Mouse (Mus musculus) forebrain, embryonic 15.5 days (tissue): ENCODE results near the gene Erbb4. TPM values are rescaled to one million over a fixed set of nuclear protein-coding genes. Genes with fewer than 3 reads are reported as not detected.
A peak's percentile ranks its signal among the peaks of the same experiment; 100 is the strongest.

Experiments
- ATAC-seq: fragments of 200-750 bp; cut with Nextera tagmentation; replicated peaks from 2 replicates; pipeline ENCODE4 v1.8.0; 2017; ENCODE audit warnings: mild to moderate bottlenecking, moderate TSS enrichment, moderate library complexity
- H3K27ac ChIP-seq: fragments of 300-500 bp; sonication (generic); replicated peaks from 2 replicates; pipeline ENCODE4 v1.5.1; 2015; ENCODE audit warnings: mild to moderate bottlenecking, inconsistent platforms
- H3K27me3 ChIP-seq: fragments of 300-500 bp; sonication (generic); 2 replicates; pipeline ENCODE4 v1.6.1; 2015; ENCODE audit warnings: inconsistent platforms
- H3K36me3 ChIP-seq: fragments of 300-500 bp; sonication (generic); 2 replicates; pipeline ENCODE4 v1.6.1; 2015; ENCODE audit warnings: mild to moderate bottlenecking, inconsistent platforms
- H3K4me1 ChIP-seq: fragments of 300-500 bp; sonication (generic); 2 replicates; pipeline ENCODE4 v1.6.1; 2015; ENCODE audit warnings: inconsistent platforms
- H3K4me2 ChIP-seq: fragments of 300-500 bp; sonication (generic); replicated peaks from 2 replicates; pipeline ENCODE4 v1.6.1; 2015; ENCODE audit warnings: mild to moderate bottlenecking, inconsistent platforms
- H3K4me3 ChIP-seq: fragments of 300-500 bp; sonication (generic); 2 replicates; pipeline ENCODE4 v1.5.1; 2015; ENCODE audit warnings: mild to moderate bottlenecking, inconsistent platforms
- H3K9ac ChIP-seq: fragments of 300-500 bp; sonication (generic); replicated peaks from 2 replicates; pipeline ENCODE4 v1.6.1; 2015; ENCODE audit warnings: mild to moderate bottlenecking, inconsistent platforms
- H3K9me3 ChIP-seq: fragments of 300-500 bp; sonication (generic); 2 replicates; pipeline ENCODE4 v1.6.1; 2016; ENCODE audit warnings: inconsistent platforms
- WGBS: fragments of 180-500 bp; shearing (Covaris S2); methylation state at CpG from one replicate; pipeline ENCODE4 v1.1.7; 2015; ENCODE audit warnings: mixed read lengths; 5-methylcytosine and 5-hydroxymethylcytosine counted together
- polyA plus RNA-seq: library from polyadenylated mRNA; unstranded; fragments of >200 nt; fragmentation: Nextera tagmentation; extraction: Ambion mirVana; gene quantifications from 2 replicates; pipeline ENCODE4 v1.2.1, GENCODE M21; 2015

The Erbb4 gene
- polyA plus RNA-seq, 1 experiment from 2014 or later = 17.4 TPM

DNA sequence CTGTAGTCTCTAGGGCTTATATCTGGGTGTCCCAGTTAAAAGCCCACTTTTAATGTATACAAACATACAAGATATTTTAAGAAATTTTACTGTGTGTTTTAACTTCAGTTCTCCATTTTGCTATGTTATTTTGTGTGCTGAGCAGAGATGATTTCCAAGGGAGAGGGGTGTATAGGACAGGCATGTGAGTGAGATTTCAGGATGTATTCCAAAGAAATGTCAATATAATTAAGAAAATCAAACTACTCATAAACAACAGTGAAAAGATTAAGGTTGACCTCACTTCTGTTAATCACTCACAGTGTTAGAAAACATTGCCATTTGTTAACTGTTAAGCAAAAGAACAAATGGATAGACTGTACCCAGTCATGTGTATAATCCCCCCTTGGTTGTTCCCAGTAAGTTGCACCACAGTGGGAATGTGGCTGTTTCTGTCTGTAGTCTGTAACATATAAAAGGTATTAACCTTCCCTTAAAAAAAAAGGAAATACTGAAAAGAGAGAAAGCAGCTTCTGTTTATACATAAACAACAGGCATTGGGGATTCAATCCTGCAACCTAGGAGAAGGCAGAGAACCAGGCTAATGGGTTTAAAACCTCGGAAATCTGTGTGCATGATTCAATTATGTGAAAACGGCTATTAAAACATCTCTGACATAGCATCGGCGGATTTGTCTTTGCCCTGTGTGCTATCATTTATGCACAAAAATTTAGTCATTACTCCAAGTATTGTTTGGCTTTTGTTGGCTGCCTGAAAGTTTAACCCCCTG lies 84.5 kb downstream of the Erbb4 start:
- no peaks in the 10 kb centered on the region for H3K36me3 ChIP-seq
- no peak overlapping the region for H3K4me3 ChIP-seq
- peak; percentile 71 for ATAC-seq
- H3K4me1 ChIP-seq = 0 out of 2 replicates have a peak, but pooled peaks cover 2% of the 10 kb centered on the region
- H3K4me2 ChIP-seq = no peak overlapping the region
- H3K9ac ChIP-seq = no peak overlapping the region
- H3K9me3 ChIP-seq = no peaks in the 10 kb centered on the region
- H3K27ac ChIP-seq = no peak overlapping the region
- 4% methylated on average over 4 of the region's 4 CpGs for WGBS
- peaks cover 29% of the 10 kb centered on the region for H3K27me3 ChIP-seq

DNA sequence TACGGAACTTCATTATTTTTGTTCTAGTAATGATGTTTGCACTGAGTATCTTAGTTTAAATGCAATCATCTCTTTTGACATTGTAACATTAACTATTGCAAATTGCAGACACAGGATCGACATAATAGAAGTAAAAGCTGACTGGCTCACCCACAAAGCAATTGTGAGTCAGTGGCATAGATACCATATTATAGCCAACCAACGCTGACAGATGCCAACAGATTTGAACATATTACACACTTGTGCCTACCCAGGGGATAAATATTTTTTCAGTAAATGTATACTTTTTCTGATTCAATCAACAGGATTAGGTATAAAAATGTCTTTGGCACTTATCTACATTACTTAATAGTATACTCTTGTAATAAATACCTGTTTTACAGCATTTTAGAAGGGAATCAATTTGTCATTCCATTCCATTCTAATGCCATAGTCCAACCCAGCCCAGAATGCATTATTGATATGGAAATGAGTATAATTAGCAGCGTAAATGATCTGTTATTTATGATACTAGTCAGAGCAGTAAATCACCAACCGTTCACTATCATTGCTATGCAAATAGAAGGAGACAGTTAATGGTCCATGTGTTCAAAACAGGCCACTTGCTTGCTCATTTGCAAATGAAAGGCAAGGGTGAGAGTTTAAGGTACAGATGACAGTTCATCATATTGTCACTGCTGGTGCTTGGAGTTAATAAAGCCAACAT lies 97.9 kb downstream of the Erbb4 start:
- no peak overlapping the region for H3K4me3 ChIP-seq
- H3K27me3 ChIP-seq = no peaks in the 10 kb centered on the region
- no peak overlapping the region for H3K9ac ChIP-seq
- 34% methylated on average over 5 of the region's 5 CpGs for WGBS
- peak; percentile 69 for ATAC-seq
- no peak overlapping the region for H3K4me2 ChIP-seq
- H3K27ac ChIP-seq = no peak overlapping the region
- 0 out of 2 replicates have a peak, but pooled peaks cover 4% of the 10 kb centered on the region for H3K4me1 ChIP-seq
- no peaks in the 10 kb centered on the region for H3K36me3 ChIP-seq
- no peaks in the 10 kb centered on the region for H3K9me3 ChIP-seq

- no peaks in the 10 kb centered on the region for H3K27me3 ChIP-seq
- no peaks in the 10 kb centered on the region for H3K36me3 ChIP-seq
- H3K9ac ChIP-seq = no peak overlapping the region
- no peak overlapping the region for H3K27ac ChIP-seq
- no peak overlapping the region for H3K4me2 ChIP-seq
- ATAC-seq = no peak
- H3K4me3 ChIP-seq = no peak overlapping the region
- H3K9me3 ChIP-seq = no peaks in the 10 kb centered on the region
- no peaks in the 10 kb centered on the region for H3K4me1 ChIP-seq
- 66% methylated on average over 3 of the region's 3 CpGs for WGBS
Observed at GRCm38 (mm10) chr1:69001371-69001770, 106.5 kb downstream of the Erbb4 start.

- no peaks in the 10 kb centered on the region for H3K27me3 ChIP-seq
- no peak overlapping the region for H3K4me2 ChIP-seq
- no peak overlapping the region for H3K4me3 ChIP-seq
- no peaks in the 10 kb centered on the region for H3K36me3 ChIP-seq
- ATAC-seq = no peak
- H3K27ac ChIP-seq = no peak overlapping the region
- H3K9ac ChIP-seq = no peak overlapping the region
- H3K9me3 ChIP-seq = no peaks in the 10 kb centered on the region
- H3K4me1 ChIP-seq = no peaks in the 10 kb centered on the region
- WGBS = 90% methylated on average over 2 of the region's 2 CpGs
Observed at GRCm38 (mm10) chr1:68979251-68979650, 128.6 kb downstream of the Erbb4 start.

DNA sequence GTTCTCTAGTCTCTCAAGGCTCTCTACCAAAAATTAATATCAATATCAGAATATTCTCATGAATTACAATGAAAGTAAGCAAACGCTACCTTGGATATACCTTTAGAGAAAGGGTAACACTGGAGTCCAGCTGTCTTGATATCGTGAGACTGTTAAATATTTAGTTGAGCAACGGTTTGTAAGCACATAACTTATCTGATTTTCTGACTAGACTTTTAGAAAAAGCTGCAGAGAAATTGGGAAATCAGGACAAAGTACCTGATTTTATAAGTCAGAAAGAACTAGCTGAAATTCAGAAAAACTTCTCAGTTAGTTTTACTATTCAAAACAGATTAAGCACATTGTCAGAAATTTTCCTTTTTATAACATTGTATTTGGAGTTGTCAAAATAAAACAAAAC lies 129.3 kb downstream of the Erbb4 start:
- Histone ChIP-seq H3K4me2 (no peak overlapping the region), H3K27me3 (no peaks in the 10 kb centered on the region), H3K9me3 (no peaks in the 10 kb centered on the region), H3K4me1 (no peaks in the 10 kb centered on the region), H3K9ac (no peak overlapping the region), H3K27ac (no peak overlapping the region), H3K4me3 (no peak overlapping the region), H3K36me3 (no peaks in the 10 kb centered on the region)
- no peak for ATAC-seq
- WGBS = 89% methylated on average over 3 of the region's 3 CpGs

DNA sequence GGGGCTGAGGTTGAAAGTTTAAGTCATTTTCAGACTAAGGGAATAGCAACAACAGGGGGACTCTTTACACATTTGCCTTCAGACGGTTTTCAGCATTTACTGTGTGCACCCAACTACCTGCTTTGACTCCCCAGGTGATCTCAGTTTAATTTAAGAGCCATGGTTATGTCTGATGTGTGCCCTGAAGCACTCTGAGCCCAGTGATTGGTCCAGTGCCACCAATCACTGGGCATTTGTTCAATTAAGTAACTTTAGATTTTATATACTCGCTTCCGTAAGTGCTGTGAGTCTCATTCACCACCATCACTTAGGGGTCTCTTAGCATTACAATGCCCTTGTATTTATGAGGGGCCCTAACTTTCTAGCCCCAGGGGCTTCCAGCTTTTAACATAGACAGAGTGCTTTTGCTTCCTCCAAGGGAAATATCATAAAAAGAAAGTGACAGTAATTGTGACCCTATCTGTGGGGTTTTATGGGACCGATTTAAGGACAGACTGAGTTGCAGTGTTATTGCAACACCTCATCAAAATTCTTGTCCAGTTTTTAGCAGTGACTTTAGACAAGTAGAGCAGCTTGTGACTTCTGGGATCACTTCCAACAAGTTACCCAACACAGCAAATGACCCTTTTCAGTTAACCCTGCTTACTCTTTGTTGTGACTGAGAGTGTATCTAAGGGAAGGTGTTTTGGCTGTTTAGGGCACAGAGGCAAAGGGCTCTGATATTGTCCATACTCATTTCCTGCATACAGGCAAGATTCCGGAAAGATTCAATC lies 134.3 kb downstream of the Erbb4 start:
- Histone ChIP-seq H3K9me3 (no peaks in the 10 kb centered on the region), H3K36me3 (no peaks in the 10 kb centered on the region), H3K4me3 (no peak overlapping the region), H3K27me3 (no peaks in the 10 kb centered on the region), H3K9ac (no peak overlapping the region), H3K4me1 (no peaks in the 10 kb centered on the region), H3K4me2 (no peak overlapping the region), H3K27ac (no peak overlapping the region)
- no peak for ATAC-seq
- 64% methylated on average over 5 of the region's 5 CpGs for WGBS

DNA sequence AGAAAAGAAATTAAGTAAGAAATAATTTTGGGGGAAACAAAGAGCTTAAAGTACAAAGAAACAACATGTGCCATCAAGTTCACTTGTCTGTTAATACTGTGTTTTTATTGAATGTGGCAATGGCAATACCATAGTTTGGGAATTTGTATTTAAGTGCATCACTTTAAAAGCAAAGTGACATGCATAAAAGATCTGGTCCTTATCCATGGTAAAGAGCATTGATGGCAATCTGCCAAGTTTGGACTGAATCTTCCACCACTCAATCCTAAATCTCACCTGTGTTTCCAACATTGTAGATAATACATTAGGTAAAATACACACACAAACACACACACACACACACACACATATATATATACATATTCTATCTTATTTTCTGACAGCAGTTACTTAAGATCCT lies 143.7 kb downstream of the Erbb4 start:
- Histone ChIP-seq H3K9me3 (no peaks in the 10 kb centered on the region), H3K9ac (no peak overlapping the region), H3K36me3 (no peaks in the 10 kb centered on the region), H3K4me1 (peaks cover 6% of the 10 kb centered on the region; the same call in 1 of the 2 replicates), H3K27me3 (no peaks in the 10 kb centered on the region), H3K4me3 (no peak overlapping the region), H3K27ac (no peak overlapping the region), H3K4me2 (no peak overlapping the region)
- ATAC-seq = no peak

DNA sequence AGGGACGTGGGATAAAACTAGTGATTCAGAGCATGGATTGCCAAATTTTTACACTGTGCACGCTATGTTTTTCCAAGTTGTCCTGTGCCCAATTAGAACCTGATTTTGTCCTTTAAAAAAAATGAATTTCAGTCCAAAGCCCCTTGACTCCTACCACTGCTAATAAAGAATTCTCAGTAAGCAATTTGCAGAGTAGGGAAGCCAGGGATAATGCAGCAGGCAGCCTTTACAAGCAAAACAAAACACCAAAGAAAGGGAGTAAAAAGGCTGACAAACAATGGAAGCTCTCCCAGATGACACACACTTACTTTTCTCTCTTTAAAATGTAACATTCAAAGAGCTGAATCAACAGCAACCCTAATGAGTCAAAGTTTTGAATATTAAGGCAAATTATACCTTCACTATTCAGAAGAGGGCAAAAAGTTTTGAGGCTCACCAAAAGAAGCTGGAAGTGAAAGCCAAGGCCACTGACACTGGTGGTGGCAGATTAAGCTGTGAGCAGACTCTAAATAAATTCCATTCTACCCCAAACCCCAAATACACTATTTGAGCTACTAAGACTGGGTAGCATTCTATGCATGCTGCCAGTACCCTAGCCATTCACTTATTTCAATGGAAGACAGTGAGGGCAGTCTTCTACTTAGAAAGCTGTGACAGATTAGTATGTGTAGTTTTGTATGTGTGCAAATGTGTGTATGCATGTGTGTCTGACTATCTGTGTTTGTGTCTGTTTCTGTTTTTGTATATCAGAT lies 146.3 kb downstream of the Erbb4 start:
- Histone ChIP-seq H3K4me1 (peaks cover 6% of the 10 kb centered on the region; the same call in 1 of the 2 replicates), H3K4me3 (no peak overlapping the region), H3K9me3 (no peaks in the 10 kb centered on the region), H3K36me3 (no peaks in the 10 kb centered on the region), H3K27me3 (no peaks in the 10 kb centered on the region), H3K27ac (no peak overlapping the region), H3K9ac (no peak overlapping the region), H3K4me2 (no peak overlapping the region)
- no peak for ATAC-seq
- 17% methylated on average over 2 of the region's 2 CpGs for WGBS

- peaks cover 6% of the 10 kb centered on the region; the same call in 1 of the 2 replicates for H3K4me1 ChIP-seq
- no peaks in the 10 kb centered on the region for H3K36me3 ChIP-seq
- H3K4me2 ChIP-seq = no peak overlapping the region
- no peaks in the 10 kb centered on the region for H3K27me3 ChIP-seq
- H3K27ac ChIP-seq = no peak overlapping the region
- H3K9ac ChIP-seq = no peak overlapping the region
- H3K4me3 ChIP-seq = no peak overlapping the region
- no peak for ATAC-seq
- WGBS = 57% methylated on average over 4 of the region's 4 CpGs
- no peaks in the 10 kb centered on the region for H3K9me3 ChIP-seq
Observed at GRCm38 (mm10) chr1:68956766-68957533, 150.9 kb downstream of the Erbb4 start.

DNA sequence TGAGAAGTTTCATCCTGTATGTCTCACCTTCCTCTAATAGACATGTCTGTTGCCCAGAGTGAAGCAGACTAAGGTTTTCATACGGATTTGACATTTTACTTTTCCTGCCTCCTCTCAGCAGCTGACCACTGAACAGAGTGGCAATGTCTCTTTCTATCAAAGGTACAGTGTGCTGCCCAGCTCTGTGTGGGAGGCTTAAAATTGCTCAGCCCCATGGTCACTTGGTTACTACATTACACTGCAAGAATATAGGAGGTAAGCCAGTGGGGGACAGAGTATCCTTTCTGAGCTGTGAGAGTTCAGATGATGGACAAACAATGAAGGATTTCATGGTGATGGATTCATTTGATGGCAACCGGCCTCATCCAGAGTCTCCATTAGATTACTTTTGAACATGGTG lies 152.4 kb downstream of the Erbb4 start:
- WGBS = 76% methylated on average over 2 of the region's 2 CpGs
- no peaks in the 10 kb centered on the region for H3K27me3 ChIP-seq
- no peak for ATAC-seq
- H3K4me3 ChIP-seq = no peak overlapping the region
- H3K4me2 ChIP-seq = no peak overlapping the region
- H3K9ac ChIP-seq = no peak overlapping the region
- H3K27ac ChIP-seq = no peak overlapping the region
- H3K9me3 ChIP-seq = no peaks in the 10 kb centered on the region
- no peaks in the 10 kb centered on the region for H3K4me1 ChIP-seq
- no peaks in the 10 kb centered on the region for H3K36me3 ChIP-seq

- no peaks in the 10 kb centered on the region for H3K4me1 ChIP-seq
- H3K4me3 ChIP-seq = no peak overlapping the region
- no peak overlapping the region for H3K9ac ChIP-seq
- H3K4me2 ChIP-seq = no peak overlapping the region
- no peaks in the 10 kb centered on the region for H3K9me3 ChIP-seq
- 50% methylated on average over 2 of the region's 2 CpGs for WGBS
- H3K27me3 ChIP-seq = no peaks in the 10 kb centered on the region
- no peaks in the 10 kb centered on the region for H3K36me3 ChIP-seq
- no peak for ATAC-seq
- no peak overlapping the region for H3K27ac ChIP-seq
Observed at GRCm38 (mm10) chr1:68943141-68943540, 164.7 kb downstream of the Erbb4 start.
